Mouse (Mus musculus): ENCODE results near the gene Sdf4.

- TF ChIP-seq CTCF (IDR thresholded peaks at IDR 0.05; ENCODE audit: extremely low read depth, insufficient read depth, low read length) (no peak), POLR2A (IDR thresholded peaks at IDR 0.05; ENCODE audit: extremely low read depth, insufficient read depth, low read length) (no peak)
These were observed 20.0 kb upstream of the Sdf4 start for GRCm38 (mm10) chr4:155972651-155973050.
